Mouse (Mus musculus): ENCODE data around the gene Actr6. TPM values are rescaled to one million over a fixed set of nuclear protein-coding genes. Genes with fewer than 3 reads are reported as not detected.
"Not testable (repeated sequence)": the region's sequence is repeated elsewhere in the genome, so short reads cannot be mapped to it uniquely, and the experiment has no call there.

Gene Actr6
- total RNA-seq, 2 experiments from 2014 or later: 22.1 to 25.3 TPM

DNA sequence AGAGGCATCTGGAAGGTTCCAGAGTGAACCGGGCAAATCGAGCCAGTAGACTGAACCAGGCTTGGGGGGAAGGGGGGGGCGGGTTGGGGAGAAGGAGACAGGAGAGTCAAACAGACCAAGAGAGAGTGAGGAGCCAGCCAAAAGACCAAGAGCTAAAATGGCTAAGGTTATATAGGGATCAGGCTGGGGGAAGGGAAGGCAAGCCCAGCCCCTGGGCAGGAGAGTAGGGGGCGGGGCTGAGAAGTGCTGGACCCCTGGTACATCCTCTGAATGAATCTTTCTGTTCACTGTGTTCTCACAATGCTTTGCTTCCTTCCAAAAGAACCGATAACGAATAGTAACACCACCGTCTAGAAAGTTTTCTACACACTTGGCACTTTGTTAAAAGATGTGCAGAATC lies 7.6 kb upstream of the Actr6 start:
- DNase-seq (ENCODE audit: extremely low spot score in 1 of 2, low spot score in 1 of 2): no peak

DNA sequence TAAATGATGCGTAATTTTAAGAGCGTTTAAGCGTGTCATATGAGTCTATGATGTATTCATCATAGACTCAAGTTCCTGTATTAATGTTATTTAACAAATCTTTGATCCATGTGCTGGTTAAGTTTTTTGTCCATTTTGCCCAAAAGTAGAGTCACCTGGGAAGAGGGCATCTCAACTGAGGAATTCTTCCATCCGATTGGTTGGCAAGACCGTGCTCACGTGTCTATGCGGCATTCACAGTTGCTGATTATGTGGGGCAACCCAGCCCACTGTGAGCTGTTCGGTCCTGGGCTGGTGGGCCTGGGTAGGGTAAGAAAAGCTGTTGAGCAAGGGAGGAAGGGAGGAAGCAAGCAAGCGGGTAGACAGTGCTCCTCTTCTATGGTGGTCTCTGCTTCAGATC lies 6.3 kb upstream of the Actr6 start:
- no peak for DNase-seq (ENCODE audit: extremely low spot score in 1 of 2, low spot score in 1 of 2)

DNA sequence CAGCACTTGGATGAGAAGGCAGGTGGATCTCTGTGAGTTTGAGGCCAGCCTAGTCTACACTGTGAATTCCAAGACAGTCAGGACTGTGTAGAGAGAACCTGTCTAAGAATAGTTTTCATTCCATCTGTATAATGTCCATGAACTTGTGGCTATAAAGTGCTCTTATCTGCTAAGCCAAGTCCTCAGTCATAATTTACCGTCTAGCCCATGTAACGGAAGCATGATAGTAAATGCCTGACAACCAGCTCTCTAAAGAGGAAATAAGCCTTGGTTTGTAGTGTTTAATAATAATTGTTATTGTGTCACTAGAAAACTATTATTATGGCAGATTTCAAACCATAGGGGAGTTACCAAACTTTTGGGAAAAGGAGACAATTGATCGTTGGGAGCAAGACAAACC lies 5.8 kb upstream of the Actr6 start:
- no peak for DNase-seq (ENCODE audit: extremely low spot score in 1 of 2, low spot score in 1 of 2)

DNA sequence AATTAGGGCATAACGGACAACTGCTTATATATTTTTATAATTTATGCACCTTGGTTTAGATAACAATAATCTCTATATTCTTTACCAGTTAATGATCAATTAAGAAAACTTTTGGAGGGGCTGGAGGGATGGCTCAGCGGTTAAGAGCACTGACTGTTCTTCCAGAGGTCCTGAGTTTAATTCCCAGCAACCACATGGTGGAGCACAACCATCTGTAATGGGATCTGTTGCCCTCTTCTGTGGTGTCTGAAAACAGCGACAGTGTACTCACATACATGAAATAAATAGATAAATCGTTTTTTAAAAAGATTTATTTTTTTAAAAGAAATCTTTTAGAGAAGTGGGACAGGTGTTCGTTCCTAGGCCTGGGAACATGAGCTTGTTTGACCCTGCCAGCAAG lies 5.0 kb upstream of the Actr6 start:
- DNase-seq (ENCODE audit: extremely low spot score in 1 of 2, low spot score in 1 of 2): no peak

DNA sequence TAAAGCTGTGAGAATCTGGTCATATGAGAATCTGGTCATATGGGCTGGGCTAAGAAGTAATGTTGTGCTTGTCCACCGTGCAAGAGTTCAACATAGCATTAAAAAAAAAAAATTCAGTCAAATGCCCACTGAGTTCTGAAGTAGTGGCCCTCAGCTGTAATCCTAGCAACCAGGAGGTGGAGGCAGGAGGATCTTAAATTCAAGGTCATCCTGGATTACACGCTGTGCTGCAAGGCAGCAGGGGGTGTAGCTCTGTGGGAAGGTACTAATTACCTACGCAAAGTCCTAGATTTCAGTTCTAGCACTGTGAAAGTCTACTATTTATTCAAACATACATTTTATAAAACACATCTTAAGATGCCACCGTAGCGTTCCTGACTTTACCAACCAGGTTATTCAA lies 754 bp downstream of the Actr6 start:
- no peak for DNase-seq (ENCODE audit: extremely low spot score in 1 of 2, low spot score in 1 of 2)

DNA sequence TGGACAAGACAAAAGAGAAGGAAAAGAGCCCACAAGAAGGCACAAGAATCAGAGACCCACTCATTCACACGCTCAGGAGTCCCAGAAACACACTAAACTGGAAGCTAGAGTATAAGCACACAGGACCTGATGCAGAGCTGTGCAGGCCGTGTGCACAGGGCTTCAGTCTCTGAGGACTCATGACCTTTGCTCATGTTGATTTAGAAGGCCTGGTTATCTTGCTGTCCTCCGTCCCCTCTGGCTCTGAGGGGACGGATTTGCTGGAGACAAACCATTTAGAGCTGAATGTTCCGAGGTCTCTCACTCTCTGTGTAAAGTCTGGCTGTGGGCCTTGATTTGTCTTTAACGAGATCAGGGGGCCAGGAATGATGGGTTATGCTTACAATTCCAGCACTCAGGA lies 1.7 kb downstream of the Actr6 start:
- DNase-seq (ENCODE audit: extremely low spot score in 1 of 2, low spot score in 1 of 2): no peak

DNA sequence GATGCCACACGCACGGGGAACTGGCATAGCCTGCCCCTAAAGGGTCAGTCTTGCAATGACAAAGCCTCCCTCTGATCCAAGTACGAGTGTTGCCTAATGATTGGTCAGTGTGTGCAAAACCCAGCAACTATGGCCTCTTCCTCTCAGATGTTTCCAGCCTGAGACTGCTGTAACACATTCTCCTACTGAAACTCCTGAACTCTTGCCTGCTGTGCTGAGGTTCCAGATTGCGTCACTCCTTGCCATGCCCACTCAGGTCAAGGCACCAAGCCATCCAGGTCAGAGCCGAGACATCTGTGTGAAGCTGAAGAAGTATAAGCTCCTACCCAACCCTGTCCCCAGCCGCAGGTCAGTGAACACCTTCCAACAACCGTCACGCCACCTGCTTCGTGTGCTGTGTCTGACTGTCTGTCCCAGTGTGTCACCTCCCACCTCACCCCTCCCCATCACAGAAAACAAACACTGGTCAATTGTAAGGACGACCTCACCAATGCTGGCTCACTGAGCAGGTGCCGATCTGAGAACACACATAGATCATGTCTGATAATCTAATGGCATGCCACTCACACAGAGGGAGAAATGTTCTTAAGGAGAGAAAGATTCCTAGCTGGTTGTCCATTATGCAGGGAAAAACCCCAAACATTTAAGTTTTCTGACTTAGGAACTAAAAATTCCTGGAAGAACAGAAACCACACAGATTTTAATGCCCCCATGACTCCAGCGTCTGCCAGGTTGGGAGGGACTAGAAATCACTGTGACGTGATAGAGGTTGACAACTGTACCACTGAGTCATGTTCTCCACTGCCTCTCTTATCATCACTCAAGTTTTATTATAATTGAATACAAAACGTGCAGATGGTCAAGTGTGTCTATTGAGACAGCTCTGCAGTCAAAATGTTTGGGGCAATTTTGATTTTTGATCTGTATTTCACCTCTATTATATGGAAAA lies 9.6 kb downstream of the Actr6 start:
- DNase-seq (ENCODE audit: extremely low spot score in 1 of 2, low spot score in 1 of 2): no peak

DNA sequence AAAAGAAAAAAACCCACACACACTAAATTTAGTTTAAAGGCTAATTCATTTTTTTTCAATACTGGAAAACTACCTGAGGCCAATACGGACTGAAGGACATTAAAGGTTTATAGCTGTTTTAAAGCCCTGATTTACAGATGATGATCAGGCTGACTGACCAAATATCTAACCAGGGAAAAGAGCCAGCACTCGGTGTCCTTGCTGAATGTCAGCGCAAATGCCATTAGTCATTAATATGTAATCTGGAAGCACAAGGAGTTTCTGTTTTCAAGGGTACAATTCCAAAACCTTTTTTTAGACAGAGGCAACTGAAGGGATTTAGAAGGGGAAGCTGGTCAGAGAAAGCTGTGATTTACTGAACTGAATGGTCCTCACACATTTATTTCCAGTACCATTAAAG lies 11.3 kb downstream of the Actr6 start:
- no peak for DNase-seq (ENCODE audit: extremely low spot score in 1 of 2, low spot score in 1 of 2)

DNA sequence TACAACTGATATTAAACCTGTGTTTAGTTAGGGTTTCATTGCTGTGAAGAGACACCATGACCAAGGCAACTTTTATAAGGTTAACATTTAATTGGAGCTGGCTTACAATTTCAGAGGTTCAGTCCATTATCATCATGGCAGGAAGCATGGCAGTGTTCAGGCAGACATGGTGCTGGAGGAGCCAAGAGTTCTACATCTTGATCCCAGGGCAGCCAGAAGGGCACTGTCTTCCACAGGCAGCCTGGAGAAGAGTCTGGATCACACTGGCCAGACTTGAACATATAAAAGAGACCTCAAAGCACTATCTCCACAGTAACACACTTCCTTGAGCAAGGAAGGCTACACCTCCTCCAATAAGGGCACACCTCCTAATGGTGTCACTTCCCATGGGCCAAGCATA lies 11.8 kb downstream of the Actr6 start:
- DNase-seq (ENCODE audit: extremely low spot score in 1 of 2, low spot score in 1 of 2): no peak

DNA sequence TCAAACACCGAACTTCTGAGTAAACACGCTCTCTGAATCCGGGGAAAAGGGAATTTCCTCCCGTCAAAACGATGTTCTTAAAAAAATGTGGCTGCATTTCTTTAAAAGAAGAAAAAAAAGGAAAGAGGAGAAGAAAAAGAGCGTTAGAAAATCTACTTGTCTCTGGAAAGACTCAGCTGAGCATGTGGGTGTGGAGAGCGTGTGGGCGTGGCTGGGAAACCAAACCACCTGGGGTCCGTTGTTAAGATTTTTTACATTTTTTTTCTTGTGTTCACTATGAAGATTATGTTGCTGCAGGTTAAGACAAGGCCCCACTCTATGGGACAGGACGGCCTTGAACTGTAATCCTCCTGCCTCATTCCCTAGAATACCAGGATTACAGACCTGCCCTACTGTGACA lies 17.2 kb downstream of the Actr6 start:
- no peak for DNase-seq (ENCODE audit: extremely low spot score in 1 of 2, low spot score in 1 of 2)

DNA sequence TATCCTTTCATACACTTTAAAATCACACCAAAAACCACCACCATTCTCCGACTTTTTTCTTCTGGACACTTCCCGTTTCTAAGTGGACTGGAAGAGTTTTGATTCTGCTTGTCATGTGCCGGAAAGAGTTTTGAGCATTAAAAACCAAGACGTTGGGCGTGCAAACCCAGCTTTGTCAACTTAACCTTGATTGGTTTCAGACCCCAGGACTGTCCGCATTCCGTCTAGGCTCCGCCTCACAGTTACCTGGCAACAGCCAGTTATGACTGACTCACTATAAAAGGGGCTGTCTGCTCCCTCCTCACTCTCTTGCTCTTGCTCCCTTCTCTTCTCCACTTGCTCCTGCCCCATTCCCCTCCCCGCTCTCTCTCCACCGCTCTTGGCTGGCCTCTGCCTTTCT lies 23.4 kb downstream of the Actr6 start:
- no peak for DNase-seq (ENCODE audit: extremely low spot score in 1 of 2, low spot score in 1 of 2)

DNA sequence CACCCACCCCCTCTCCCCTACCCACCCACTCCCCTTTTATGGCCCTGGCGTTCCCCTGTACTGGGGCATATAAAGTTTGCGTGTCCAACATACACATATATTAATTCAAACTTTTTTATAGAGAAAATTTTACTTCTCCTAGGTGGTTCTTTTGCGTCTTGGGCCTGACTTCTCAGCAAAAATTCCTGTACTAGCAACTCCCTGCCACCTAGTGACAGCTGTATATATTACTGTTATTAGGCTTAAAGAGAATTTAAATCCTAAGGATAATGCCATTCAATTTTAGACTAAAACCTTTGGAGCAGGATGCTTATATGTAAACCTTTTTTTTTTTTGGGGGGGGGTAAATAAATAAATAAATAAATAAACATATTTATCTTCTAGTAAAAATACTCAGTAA lies 24.7 kb downstream of the Actr6 start:
- DNase-seq (ENCODE audit: extremely low spot score in 1 of 2, low spot score in 1 of 2): no peak

DNA sequence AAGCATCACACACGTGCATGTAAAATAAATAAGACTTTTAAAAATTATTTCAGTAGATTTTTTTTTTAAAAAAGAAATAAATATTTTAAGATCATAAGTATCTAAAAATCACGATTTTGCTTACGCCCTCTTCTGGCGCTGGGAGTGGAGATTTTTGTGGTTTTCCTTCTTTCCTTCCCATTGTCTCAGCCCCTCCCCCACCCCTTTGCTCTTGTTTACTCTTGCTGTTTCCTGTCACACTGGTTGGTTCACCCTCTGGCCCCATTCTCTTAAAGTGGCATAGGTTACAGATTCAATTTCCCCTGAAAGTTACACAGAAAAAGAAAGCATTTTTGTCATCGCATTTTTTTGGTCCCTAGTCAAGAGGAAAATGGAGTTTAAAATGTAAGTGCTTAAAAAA lies 29.1 kb downstream of the Actr6 start:
- no peak for DNase-seq (ENCODE audit: extremely low spot score in 1 of 2, low spot score in 1 of 2)

DNA sequence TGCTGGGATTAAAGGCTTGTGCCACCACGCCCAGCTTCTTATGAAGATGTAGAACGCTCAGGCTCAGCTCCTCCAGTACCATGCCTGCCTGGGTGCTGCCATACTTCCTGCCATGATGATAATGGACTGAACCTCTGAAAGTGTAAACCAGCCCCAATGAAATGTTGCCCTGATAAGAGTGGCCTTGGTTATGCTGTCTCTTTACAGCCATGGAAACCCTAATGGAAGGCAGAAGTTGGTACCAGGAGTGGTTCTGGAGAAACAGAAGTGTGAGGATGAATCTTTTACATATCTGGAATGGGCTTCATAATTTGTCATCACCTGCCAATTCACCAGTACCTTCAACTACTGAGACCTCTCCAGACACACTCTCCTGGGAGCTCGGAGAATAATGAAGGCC lies 34.1 kb downstream of the Actr6 start:
- DNase-seq (ENCODE audit: extremely low spot score in 1 of 2, low spot score in 1 of 2): no peak

DNA sequence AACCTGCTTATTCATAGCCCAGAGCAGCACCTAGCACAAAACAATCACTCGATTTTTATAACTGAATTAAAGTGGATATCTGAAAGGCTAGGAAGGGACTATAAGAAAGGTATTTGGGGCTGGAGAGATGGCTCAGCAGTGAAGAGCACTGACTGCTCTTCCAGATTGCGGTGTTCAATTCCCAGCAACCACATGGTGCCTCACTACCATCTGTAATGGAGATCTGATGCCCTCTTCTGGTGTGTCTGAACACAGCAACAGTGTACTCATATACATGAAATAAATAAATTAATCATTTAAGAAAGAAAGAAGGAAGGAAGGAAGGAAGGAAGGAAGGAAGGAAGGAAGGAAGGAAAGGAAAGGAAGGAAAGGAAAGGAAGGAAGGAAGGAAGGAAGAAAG lies 35.8 kb downstream of the Actr6 start:
- DNase-seq (ENCODE audit: extremely low spot score in 1 of 2, low spot score in 1 of 2): not testable (repeated sequence)

DNA sequence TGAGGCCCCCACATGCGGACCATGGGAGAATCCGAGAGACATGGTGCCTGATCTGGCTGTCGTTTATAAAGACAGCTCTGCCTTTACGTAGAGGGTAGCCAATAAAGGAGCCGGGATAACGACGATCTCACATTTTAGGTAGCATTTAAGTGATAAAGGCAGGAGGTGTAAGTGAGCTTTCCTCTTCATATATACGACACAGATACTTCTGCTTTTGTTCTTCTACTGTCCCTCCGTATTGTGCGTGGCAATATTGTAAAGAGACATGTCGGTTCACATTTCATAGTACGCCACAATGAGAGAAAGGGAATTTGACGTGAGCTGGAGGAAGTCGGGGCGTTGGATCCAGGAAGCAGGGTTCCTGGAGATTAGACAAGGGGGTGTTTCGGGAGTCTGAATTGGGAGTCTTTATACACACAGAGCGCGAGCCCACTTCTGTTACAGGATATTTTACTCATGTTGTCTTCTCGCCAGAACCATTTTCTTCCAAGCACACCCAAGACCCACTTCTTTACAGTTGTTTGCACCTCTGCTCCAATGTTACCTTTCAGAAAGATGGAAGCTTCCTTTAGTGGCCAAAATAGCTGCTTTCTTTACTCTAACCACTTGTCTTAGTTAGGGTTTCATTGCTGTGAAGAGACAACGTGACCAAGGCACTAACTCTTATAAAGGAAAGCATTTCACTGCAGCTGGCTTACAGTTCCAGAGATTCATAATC lies 36.7 kb downstream of the Actr6 start:
- no peak for DNase-seq (ENCODE audit: extremely low spot score in 1 of 2, low spot score in 1 of 2)

DNA sequence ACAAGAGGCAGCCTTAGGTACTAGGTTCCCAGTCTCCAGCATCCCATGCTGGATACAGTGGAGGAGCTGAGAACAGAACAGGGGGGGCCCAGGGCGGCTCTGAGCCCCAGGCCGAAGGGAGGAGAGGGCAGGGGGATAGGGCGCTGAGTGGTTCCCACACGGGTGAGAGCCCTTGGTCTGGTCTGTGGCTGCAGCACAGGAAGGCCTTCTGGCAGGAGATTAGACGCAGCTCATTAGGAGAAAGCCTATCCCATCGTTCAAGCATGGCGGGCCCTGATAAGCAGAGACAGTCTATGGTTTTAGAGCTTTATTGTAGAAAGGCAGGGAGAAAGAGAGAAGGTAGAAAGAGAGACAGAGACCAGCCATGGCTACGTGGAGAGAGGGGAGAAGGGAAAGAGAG lies 42.1 kb downstream of the Actr6 start:
- no peak for DNase-seq (ENCODE audit: extremely low spot score in 1 of 2, low spot score in 1 of 2)

DNA sequence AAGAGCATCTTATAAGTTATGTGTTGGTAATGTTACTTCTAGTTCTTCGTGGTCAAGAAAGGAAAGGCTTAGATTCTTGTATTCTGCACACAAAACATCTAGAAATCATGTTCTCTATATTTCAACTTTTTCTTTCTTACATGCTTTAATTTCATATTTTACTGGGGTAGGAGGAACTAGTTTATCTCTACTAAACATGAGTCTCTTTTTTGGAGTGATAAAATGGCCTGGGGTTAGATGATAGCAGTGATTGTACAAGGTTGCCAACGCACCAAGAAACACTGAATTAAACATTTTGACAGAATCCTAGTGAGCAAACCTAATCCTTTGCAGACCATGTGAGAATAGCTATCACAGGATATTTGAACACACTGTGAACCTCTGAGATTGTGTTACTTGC lies 44.6 kb downstream of the Actr6 start:
- DNase-seq (ENCODE audit: extremely low spot score in 1 of 2, low spot score in 1 of 2): no peak

DNA sequence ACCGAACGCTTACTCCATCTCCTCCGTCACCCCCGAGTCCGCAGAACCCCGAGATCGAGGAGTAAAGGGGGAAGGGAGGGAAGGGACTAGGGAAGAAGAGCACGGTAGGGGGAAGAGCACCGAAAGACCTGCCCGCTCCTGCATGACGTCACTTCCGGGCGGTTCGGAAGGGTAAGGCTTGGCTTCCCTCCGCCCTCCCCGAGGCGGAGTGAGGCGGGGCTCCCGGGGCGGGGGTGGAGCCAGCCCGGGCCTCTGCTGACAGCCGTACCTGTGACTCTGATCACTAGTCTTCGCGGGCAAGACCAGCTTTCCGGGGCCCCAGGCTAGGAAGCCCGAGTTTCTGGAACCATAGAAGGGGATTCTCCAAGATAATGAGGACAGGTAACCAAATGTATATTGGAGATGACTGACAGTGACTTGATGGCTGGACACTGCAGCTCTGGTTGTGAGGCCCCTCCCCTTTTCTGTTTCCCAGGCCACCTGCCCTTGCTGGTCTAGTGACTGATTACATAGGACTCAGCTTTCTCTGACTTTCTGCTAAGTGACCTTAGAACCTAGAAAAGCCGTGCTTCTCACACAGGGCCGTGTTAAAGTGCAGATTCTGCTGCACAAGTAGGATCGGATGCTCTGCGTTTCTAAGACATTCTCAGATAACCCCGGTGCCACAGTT lies 45.8 kb downstream of the Actr6 start, which contains the start of gene Scyl2:
Gene Scyl2 (minus strand): TSS at position 147 of the 670 bp plus-strand sequence.
- peak; percentile 88 to 90 for DNase-seq (ENCODE audit: extremely low spot score in 1 of 2, low spot score in 1 of 2)

DNA sequence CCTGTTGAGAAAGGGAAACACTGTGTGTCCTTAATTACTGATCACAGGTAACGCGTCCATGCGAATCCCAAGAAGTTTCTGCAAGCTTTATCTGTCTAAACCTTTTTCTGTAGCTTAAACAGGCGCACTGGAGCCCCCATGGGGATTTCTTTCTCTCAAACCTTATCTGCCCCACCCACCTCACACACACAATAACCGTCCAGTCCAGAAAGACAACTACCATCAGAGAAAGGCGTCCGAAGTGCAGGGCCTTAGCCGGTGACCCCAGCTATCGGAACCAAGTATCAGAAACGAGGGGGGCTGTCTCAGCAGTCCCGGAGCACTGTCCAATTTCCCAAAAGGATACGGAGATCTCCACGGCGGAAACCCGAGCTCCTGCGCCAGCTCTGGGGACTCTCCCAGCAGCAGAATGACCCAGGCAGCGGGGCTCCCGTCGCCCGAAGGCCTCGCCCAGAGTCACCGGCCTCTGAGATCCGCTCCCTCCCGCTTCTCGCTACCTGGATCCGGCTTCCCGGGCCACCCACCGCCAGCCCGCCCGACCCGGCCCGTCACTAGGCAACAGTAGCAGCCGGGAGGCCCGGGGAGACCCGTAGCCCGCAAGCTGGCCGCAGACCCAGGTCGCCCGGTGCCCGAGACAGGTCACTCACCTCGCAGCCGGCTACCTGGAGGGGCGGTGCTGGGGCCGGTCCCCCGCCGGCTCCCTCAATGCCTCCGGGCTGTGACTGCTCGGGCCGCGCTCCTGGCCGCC lies 46.5 kb downstream of the Actr6 start:
- peak in 1 of 2 experiments; percentile 8 for DNase-seq (ENCODE audit: extremely low spot score in 1 of 2, low spot score in 1 of 2)

All from layer of hippocampus, postnatal 25 days (tissue).